Mouse (Mus musculus): ENCODE results near the gene Kcnk1.

The Kcnk1 gene

DNA sequence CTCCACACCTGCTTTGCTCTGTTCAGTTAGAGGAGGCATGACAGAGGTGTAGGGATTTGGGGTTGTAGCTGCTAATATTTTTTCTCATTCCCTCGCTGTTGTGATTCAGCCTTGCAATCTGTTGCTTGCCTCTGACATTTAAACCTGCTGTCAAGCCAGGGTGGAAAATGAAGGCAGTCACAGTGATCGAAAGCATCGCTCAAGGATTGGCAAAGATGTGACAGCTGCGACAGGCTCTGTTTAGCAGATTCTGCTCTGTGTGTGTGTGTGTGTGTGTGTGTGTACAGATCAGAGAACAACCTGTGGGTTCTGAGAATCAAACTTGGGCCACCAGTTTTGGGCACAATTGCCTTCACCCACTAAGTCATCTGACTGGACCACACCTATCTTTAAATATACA is 50.8 kb downstream of the Kcnk1 start:
- in situ Hi-C loops (cut with MboI, MseI) = no loop called here

DNA sequence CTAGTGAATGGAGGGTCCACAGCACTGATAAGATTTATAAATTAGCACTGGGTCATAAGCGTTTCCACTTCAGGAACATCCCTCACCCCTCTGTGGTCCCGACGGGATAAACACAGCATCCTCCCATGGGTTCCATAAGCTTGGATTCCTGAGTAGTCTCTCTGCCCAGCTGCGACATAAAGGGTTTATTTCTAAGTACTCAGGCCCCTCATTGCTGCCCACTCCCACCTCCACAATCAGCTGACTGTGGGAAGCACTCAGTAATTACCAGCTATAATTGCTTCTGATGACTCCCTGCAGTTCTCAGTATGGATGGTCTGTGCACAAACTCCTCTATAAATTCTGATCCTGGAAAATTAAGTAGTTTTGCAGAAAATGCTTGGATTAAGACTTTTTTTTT is 58.9 kb downstream of the Kcnk1 start:
- in situ Hi-C loops (cut with MboI, MseI) = no loop called here

GRCm38 (mm10) chr8:126058876-126059275 is 63.9 kb downstream of the Kcnk1 start:
- in situ Hi-C loops (cut with MboI, MseI) = no loop called here

GRCm38 (mm10) chr8:126062844-126063243 is 67.9 kb downstream of the Kcnk1 start:
- in situ Hi-C loops (cut with MboI, MseI) = no loop called here

DNA sequence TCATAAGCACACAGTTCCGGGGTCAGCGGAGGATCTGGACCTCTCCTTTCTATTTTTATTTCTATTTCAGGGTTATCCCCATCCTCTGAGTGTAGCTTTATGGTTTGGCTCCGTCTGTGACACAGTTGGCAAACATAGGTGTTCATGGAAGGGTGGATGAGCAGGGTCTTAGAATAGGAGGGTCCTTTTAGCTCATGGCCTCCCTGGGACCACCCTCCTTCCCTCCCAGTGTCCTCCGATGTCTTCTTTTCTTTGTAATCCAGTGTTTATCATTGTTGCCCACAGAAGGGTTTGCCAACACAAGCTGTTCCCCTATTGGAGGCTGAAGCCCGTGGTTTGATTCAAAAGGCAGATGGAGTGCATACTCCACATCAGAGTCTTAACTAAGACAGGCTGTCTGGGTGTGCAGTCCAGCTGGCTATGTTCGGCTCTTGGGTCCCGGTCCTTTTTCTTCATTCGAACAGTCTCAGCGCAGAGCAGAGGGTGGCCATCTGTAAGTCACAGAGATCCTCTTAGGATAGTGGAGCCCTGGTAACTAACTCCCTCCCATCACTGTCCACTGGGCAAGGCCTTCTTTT is 69.0 kb downstream of the Kcnk1 start:
- in situ Hi-C loops (cut with MboI, MseI) = no loop called here

DNA sequence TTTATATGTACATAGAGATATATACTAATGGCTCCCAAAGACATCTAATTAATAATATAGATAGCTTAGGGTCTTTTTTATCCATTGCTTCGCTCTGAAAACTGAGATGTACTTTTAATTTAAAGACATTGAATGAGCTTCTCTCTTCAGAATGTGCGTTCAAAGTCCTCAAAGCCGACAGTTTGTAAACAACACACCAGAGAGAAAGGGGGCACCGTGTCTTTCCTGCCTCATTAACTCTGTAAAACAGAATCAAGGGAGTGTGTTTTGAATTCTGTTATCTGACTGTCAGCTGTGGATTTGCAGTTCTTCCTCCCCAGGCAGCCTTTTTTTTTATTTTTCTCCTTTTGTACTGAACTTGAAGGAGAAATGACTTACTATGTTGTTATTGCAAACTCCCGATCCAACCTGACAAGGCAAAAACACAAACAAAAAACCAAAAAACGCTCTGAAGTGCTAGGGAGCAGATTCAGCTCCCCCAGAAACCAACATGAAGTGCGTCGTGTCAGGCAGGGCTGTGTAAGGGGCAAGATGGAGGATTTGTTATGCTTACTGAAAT is 69.7 kb downstream of the Kcnk1 start:
- in situ Hi-C loops (cut with MboI, MseI) = no loop called here

DNA sequence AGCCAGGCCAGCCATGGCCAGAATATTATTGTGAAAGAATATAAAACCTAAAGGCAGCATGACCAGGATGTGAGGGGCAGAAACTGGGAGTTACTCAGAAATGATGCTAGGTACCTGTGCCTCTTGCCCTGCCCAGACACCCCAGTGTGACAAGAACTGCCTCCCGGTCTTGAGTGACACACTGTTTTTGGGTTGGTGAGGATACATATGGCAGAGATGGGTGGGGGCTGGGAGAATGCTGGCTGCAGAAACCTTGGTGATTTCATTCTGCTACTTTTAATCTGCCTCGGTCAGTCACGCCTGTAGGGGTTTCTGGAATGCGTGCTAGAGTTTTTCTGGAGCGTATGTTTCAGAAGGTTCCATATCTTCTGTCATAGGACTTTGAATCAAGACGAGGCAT is 72.3 kb downstream of the Kcnk1 start:
- in situ Hi-C loops (cut with MboI, MseI) = no loop called here

DNA sequence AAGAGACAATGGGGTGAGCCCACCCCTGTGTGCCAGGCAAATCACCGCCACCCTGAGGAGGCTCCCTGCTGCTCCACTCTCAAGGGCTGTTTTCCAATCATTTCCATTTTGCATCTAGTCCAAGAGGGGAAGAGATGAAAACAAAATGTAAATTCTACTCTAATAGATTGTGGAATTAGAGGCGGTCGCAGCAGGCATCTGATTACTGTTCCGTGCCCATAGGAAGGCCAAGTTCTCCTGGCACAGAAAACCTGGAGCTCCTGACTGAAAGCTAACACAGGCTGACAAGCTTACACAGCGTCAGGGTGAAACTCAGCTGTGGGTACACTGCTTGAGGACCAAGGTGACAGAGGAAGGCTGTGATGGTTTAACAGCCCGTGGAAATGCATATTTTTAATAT is 73.2 kb downstream of the Kcnk1 start:
- in situ Hi-C loops (cut with MboI, MseI) = no loop called here

DNA sequence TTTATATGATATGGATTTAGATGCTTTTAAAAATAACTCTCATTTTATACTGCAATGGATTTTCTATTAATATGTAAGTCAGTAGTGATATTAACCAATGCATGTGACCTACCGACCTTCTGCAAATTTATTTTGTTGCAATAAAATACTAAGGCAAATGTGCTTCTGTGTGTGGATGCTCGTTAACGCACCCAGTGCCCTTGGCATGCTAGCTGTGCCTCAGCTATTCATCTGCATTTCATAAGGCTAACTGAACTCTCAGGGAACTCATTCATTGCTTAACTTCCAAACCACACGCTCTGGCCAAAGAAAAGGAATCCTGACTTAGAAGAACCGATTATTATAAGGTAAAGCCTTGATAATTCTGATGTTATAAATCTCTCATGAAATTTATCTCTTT is 77.7 kb downstream of the Kcnk1 start:
- in situ Hi-C loops (cut with MboI, MseI) = no loop called here

DNA sequence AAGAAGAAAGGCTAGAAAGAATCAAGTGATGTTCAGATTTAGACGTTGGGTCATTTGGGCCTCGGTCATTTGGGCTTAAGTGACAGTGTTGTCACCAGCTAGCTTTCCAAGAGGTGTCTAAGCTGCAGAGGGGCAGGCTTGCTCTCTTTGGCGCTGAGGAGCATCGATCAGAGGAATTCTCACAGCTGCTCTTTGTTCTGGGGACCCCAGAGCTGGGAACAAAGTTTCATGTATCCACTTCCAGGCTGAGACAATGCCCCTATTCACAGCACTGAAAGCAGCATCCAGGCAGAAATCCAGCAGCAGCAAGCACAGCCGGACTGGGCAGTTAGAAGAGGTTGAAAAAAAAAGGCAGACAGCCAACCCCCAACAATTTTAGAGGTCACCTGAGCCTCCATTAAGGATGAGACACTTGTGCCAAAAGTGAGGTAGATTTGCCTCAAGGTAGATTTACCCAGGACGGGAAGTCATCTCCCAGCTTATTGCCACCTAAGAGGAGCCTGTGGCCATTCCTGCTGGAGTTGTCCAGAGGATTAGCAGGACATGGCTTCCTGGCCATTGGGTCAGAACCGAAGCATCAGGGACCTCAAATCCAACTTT is 78.3 kb downstream of the Kcnk1 start:
- in situ Hi-C loops (cut with MboI, MseI) = no loop called here

DNA sequence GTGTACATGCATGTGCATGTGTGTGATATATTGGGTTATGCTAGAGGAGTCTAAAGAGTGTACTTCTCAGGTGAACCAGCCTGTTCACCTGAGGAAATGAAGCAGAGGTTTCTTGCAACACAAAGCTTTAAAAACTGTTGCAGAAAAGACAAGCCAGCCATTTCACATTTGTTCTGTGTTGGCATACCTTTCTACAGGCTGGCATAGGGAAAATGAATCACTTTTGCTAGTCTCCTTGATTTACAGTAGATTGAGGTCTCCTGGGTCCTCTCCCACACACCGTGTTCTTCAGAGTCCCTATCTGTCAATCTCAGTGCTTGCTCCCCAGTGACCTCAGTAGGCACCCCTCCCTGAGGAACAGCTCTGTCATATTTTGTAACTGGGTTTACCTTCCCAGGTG is 79.1 kb downstream of the Kcnk1 start:
- in situ Hi-C loops (cut with MboI, MseI) = no loop called here

GRCm38 (mm10) chr8:126075400-126075799 is 80.4 kb downstream of the Kcnk1 start:
- in situ Hi-C loops (cut with MboI, MseI) = no loop called here

Data from regulatory T cell (primary cell).